Mouse (Mus musculus) thymus, adult 2 months (tissue): ENCODE measurements around the gene Swsap1.

Experiments used
- CTCF ChIP-seq: fragments of 200-500 bp; IDR thresholded peaks from 2 replicates; pipeline ENCODE4 v1.5.1; 2012; ENCODE audit warnings: mild to moderate bottlenecking, control low read depth, low read length, moderate library complexity, borderline replicate concordance; ENCODE audit not compliant: control insufficient read depth, poor library complexity, insufficient read depth; ENCODE audit errors: extremely low read depth
- POLR2A ChIP-seq: fragments of 200-500 bp; IDR thresholded peaks from 2 replicates; pipeline ENCODE4 v1.6.1; 2012; ENCODE audit warnings: mild to moderate bottlenecking, low read length, control low read depth, moderate library complexity; ENCODE audit not compliant: control insufficient read depth, poor library complexity, insufficient read depth; ENCODE audit errors: extremely low read depth

DNA sequence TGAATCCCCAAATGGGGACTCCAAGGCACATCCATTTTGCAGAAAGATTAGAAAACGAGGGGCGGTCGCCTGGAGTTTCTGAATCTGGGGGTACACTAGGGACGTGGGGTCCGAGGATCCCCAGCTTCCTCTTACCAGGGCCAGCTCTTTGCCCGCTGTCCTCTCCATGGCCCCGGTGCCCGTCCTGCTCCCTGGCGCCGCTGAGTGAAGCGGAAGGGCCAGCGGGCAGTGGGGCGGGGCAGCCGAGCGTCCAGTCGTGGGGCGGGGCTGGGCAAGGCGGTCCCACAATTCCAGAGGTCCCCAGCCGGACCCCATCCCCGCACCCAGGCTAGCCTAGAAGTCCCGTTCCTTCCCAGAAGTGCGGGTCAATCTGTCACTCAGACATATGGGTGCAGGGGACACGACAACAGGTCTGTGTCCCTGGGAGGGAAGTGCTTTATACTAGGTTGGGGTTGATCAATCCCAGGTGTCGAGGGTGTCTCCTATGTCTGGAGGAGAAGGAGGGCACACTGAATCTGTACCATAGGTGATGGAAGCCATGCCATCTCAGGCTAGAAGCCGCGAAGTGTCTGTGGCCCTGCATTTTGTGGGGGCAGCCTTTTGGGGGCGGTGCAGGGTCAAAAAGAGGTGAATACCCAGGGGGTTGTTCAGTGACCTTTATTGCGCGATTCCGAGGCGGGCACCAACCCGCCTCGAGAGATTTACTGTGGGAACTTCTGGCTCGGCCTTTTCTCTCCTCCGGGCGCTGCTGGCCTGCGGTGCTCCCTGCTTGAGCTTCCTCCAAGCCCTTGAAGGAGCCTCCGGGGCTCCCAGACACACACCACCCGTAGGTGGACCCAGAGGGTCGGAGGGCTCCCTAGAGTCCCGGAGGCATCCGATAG lies 33.9 kb downstream of the Swsap1 start, which contains the start of gene Rgl3:
- TF ChIP-seq CTCF (no peak), POLR2A (no peak)
